Mouse (Mus musculus) G1E-ER4 (cell line): ENCODE data around the gene Lias. TPM values are rescaled to one million over a fixed set of nuclear protein-coding genes. Genes with fewer than 3 reads are reported as not detected.

Experiments
- GATA1 ChIP-seq: IDR thresholded peaks from one replicate; pipeline ENCODE4 v1.8.0; 2012; ENCODE audit warnings: low read length, inconsistent platforms
- polyA plus RNA-seq: library from polyadenylated mRNA; stranded (reverse); fragments of >175 nt; gene quantifications from 2 replicates; pipeline ENCODE4 v1.2.3, GENCODE M21; 2012

Lias gene
- polyA plus RNA-seq, 1 experiment, result 3.6 TPM

DNA sequence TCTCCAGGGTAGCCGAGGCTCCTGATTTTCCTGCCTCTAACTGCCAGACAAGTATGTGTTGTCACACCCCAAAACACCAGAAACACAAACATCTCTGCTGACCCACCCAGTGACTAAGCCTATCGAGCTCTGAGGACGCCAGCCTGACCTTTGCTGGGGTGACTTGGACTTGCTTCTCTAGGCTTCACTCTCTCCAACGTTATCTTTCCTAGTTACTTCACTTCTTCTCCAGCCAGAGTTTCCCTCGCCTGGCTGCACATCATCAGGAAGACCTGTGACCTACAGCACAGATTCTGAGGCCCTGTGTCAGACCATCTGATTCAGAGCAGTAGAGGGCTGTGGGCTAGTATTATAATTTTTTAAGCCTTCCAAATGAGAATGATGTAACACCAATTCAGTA, 63.5 kb downstream of the Lias start:
- TF ChIP-seq GATA1, result no peak

DNA sequence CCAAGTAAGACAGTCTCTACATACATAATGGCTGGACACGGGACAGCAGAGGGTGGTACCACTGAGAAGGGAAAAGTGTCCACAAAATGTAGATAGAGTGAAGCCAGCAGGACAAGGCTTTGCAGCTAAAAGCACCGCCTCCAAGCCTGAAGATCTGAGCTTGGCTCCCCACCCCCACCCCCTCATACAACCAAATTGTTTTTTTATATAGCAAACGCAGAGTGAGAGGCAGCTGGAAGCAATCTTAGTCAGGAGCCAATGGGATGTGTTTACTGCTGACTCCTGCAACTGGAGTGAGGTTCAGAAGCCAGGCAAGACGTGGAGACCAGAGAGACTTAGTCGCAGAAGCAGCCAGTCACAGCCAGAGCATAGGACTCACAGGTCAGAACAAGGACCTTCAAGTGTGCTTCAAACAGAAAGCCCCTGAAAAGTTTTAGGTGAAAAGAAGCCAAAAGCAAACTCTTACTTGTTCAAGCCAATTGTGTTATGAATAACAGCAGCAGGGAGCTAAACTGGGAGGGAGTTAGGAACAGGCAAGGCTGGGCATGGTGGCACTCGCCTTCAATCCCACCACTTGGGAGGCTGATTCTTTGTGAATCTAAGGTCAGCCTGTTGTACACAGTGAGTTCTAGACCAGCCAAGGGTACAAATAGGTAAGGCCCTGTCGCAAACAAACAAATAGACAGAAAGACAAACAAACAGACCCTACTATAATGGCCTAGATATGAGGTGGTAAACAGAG, 66.0 kb downstream of the Lias start:
- TF ChIP-seq GATA1, result no peak

DNA sequence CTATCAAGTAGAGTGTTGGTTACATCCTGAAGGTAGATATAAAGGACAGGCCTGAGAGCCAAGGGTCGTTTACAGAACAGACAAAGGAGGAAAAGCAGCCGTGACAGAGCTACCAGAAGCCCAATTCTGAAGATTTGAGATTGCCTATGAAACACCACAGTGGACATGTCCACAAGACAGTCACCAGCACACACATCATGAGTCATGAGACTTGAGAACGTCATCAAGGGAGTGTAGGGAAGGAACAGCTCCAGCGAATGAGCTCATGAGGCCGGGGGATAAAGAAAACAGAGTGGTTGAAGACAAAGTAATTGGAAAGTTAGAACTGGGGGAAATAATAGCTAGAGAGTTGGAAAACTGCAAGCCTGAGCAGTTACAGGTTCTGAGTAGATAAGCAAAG, 66.5 kb downstream of the Lias start:
- TF ChIP-seq GATA1, result no peak

- TF ChIP-seq GATA1, result no peak
Observed at GRCm38 (mm10) chr5:65459454-65459853, 68.2 kb downstream of the Lias start.

Other genes starting within 250 kb of the Lias start
- gene Wdr19, start 191.8 kb upstream of the Lias start, polyA plus RNA-seq, result 0.15 and 0.22 TPM in 2 replicates
- 2.7 and 17.2 TPM in 2 replicates for gene Rfc1, start 55.8 kb upstream of the Lias start, polyA plus RNA-seq
- not detected in 2 replicates for gene Klb, start 43.2 kb upstream of the Lias start, polyA plus RNA-seq
- 33.1 and 43.0 TPM in 2 replicates for gene Rpl9, start 53 bp upstream of the Lias start, polyA plus RNA-seq
- gene Ugdh, start 44.5 kb downstream of the Lias start, polyA plus RNA-seq, result 1.3 and 1.5 TPM in 2 replicates
- gene Gm43552, start 101.3 kb downstream of the Lias start, polyA plus RNA-seq, result 13.7 and 30.4 TPM in 2 replicates
- 13.1 and 16.4 TPM in 2 replicates for gene Smim14, start 145.7 kb downstream of the Lias start, polyA plus RNA-seq
- gene Ube2k, start 145.7 kb downstream of the Lias start, polyA plus RNA-seq, result 145 and 188 TPM in 2 replicates